Mouse (Mus musculus) MEL (cell line): Measurements from ENCODE around the gene Zfp988.
"Not testable (repeated sequence)": the region's sequence is repeated elsewhere in the genome, so short reads cannot be mapped to it uniquely, and the experiment has no call there.

Experiments
- CTCF ChIP-seq, 3 experiments: IDR thresholded peaks in 2 of 3; conservative IDR thresholded peaks in 1 of 3; 2 replicates each; pipeline ENCODE4 v1.5.1; 2011 to 2012; ENCODE audit warnings: low read length in 3 of 3, low read depth in 2 of 3, mild to moderate bottlenecking in 2 of 3, improper control_type of control experiment in 1 of 3, inconsistent platforms in 1 of 3, mixed read lengths in 1 of 3, moderate library complexity in 1 of 3; ENCODE audit not compliant: control insufficient read depth in 1 of 3, insufficient read depth in 1 of 3, poor library complexity in 1 of 3, severe bottlenecking in 1 of 3
- MAX ChIP-seq: IDR thresholded peaks from 2 replicates; pipeline ENCODE4 v1.6.1; 2011; ENCODE audit warnings: low read length, improper control_type of control experiment
- MYC ChIP-seq: IDR thresholded peaks from 2 replicates; pipeline ENCODE4 v1.6.1; 2011; ENCODE audit warnings: low read depth, mild to moderate bottlenecking, low read length, improper control_type of control experiment, moderate library complexity
- POLR2A ChIP-seq, 2 experiments: IDR thresholded peaks; 2 replicates each; pipeline ENCODE4 v1.6.1; 2011 to 2012; ENCODE audit warnings: low read length in 2 of 2, mild to moderate bottlenecking in 2 of 2, control low read depth in 1 of 2, improper control_type of control experiment in 1 of 2, low read depth in 1 of 2, moderate library complexity in 1 of 2; ENCODE audit not compliant: control insufficient read depth in 1 of 2, insufficient read depth in 1 of 2, poor library complexity in 1 of 2
- TBP ChIP-seq: IDR thresholded peaks from 2 replicates; pipeline ENCODE4 v1.8.0; 2011; ENCODE audit warnings: low read depth, low read length, improper control_type of control experiment

DNA sequence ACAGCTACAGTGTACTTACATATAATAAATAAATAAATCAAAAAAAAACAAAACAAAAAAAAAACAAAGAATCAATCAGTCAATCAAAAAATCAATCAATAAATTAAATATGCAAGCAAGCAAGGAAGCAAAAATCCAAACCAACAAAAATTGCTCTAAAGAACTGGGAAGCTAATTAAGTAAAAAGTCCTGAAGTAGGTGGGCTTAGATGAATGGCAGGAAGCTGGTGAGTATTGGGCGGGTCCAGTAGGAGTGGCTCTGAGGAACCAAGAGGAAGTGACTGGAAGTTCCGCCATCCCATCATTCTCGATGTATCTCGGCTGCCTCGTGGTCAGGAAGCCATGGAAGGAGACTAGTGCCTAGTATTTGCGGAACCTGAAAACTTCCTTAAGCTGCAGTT is 55.5 kb downstream of the Zfp988 start, which contains the start of gene Zfp978:
- not testable (repeated sequence) for TF ChIP-seq MAX; MYC; POLR2A (IDR thresholded peaks at IDR 0.05; ENCODE audit: control insufficient read depth in 1 of 2, insufficient read depth in 1 of 2, low read depth in 1 of 2, low read length in 2 of 2, poor library complexity in 1 of 2); TBP; CTCF (IDR thresholded peaks at IDR 0.05 in 2 of 3, conservative IDR thresholded peaks at IDR 0.05 in 1 of 3; ENCODE audit: control insufficient read depth in 1 of 3, insufficient read depth in 1 of 3, low read depth in 2 of 3, low read length in 3 of 3, poor library complexity in 1 of 3, severe bottlenecking in 1 of 3)
